Comparison of ENCODE assay signal across 24 mouse cellular contexts in genomic region chr13:19614311-19614710, GRCm38 (mm10). TPM values are rescaled to one million over a fixed set of nuclear protein-coding genes. Genes with fewer than 3 reads are reported as not detected.
A peak's percentile ranks its signal among the peaks of the same experiment; 100 is the strongest.
DNase-seq lines count a peak whose midpoint lies in the region; ATAC-seq and TF ChIP-seq lines count a peak whose summit lies in the region.
"Had no signal": no experiment of that assay in that cellular context is flagged by ENCODE, and none has a peak within 500 bp of the region (broad histone marks: within the 10 kb centered on the region; RNA-seq: fewer than 3 reads in every experiment).

No protein-coding gene starts in this region.

- TF ChIP-seq POLR2A in CH12.LX (IDR thresholded peaks at IDR 0.05; ENCODE audit: low read depth, low read length) (no peak), MEL (IDR thresholded peaks at IDR 0.05; ENCODE audit: control insufficient read depth in 1 of 2, insufficient read depth in 1 of 2, low read depth in 1 of 2, low read length in 2 of 2, poor library complexity in 1 of 2) (no peak)

- ATAC-seq in embryonic facial prominence, embryonic 15.5 days (ENCODE audit: insufficient number of reproducible peaks, low FRiP score, low TSS enrichment, low read depth): no peak
- ATAC-seq: activated CD4-positive, CD25-positive, alpha-beta regulatory T cell, adult 4 months; CD4-positive, CD25-positive, alpha-beta regulatory T cell, adult 4 months; Patski had no signal

- WGBS in embryonic facial prominence, embryonic 15.5 days: 78% methylated on average over 1 of the region's 1 CpGs
- WGBS in embryonic facial prominence, embryonic 10.5 days: 84% methylated on average over 1 of the region's 1 CpGs

- H3K4me2 ChIP-seq in embryonic facial prominence, embryonic 15.5 days (replicated peaks): no peak overlapping the region
- H3K4me2 ChIP-seq in CH12.LX (ENCODE audit: insufficient read depth, low read depth, poor library complexity, severe bottlenecking): no peak overlapping the region

- H3K36me3 ChIP-seq in embryonic facial prominence, embryonic 15.5 days: no peaks in the 10 kb centered on the region
- H3K36me3 ChIP-seq in embryonic facial prominence, embryonic 10.5 days (replicated peaks): no peaks in the 10 kb centered on the region
- no peaks in the 10 kb centered on the region for H3K36me3 ChIP-seq in CH12.LX (replicated peaks in 1 of 2; ENCODE audit: control insufficient read depth in 1 of 2, insufficient read depth in 1 of 2, low read length in 1 of 2)
- no peaks in the 10 kb centered on the region; the same call in none of the 2 replicates for H3K36me3 ChIP-seq in ES-E14 (ENCODE audit: control insufficient read depth, insufficient read depth, low read length, poor library complexity, severe bottlenecking)
- peaks cover 0 to 6% of the 10 kb centered on the region in 2 experiments; a peak in 1 of 4 replicates for H3K36me3 ChIP-seq in MEL (ENCODE audit: control insufficient read depth in 1 of 2, insufficient read depth in 2 of 2, low read length in 2 of 2)
- H3K36me3 ChIP-seq: G1E had no signal

- no peak overlapping the region for H3K4me3 ChIP-seq in embryonic facial prominence, embryonic 15.5 days (replicated peaks)
- H3K4me3 ChIP-seq in embryonic facial prominence, embryonic 10.5 days: no peak overlapping the region
- H3K4me3 ChIP-seq in CH12.LX (replicated peaks in 1 of 3; ENCODE audit: low read depth in 2 of 3, low read length in 2 of 3, poor library complexity in 1 of 3): no peak overlapping the region
- no peak overlapping the region for H3K4me3 ChIP-seq in ES-E14 (ENCODE audit: insufficient read depth in 1 of 2, low read depth in 1 of 2, low read length in 2 of 2, poor library complexity in 1 of 2, severe bottlenecking in 1 of 2)
- H3K4me3 ChIP-seq in MEL (ENCODE audit: control insufficient read depth in 1 of 2, insufficient read depth in 1 of 2, low read depth in 2 of 2, low read length in 2 of 2): no peak overlapping the region

- no peak overlapping the region for H3K9ac ChIP-seq in embryonic facial prominence, embryonic 15.5 days
- H3K9ac ChIP-seq in CH12.LX (ENCODE audit: insufficient read depth, low read depth) (no peak overlapping the region), ES-E14 (ENCODE audit: insufficient read depth, low read depth, low read length, poor library complexity, severe bottlenecking) (no peak overlapping the region), MEL (ENCODE audit: control insufficient read depth, low read depth, low read length, poor library complexity, severe bottlenecking) (no peak overlapping the region)

- H3K27ac ChIP-seq in embryonic facial prominence, embryonic 15.5 days (replicated peaks): peak overlapping the region; percentile 53
- no peak overlapping the region for H3K27ac ChIP-seq in embryonic facial prominence, embryonic 10.5 days (replicated peaks)
- H3K27ac ChIP-seq in CH12.LX (ENCODE audit: insufficient read depth, low read depth): no peak overlapping the region
- no peak overlapping the region for H3K27ac ChIP-seq in ES-E14 (ENCODE audit: insufficient read depth, low read depth, low read length, poor library complexity, severe bottlenecking)
- no peak overlapping the region for H3K27ac ChIP-seq in MEL (ENCODE audit: control insufficient read depth, low read depth, low read length)

- TF ChIP-seq CTCF in CH12.LX (conservative IDR thresholded peaks at IDR 0.05 in 1 of 2, IDR thresholded peaks at IDR 0.05 in 1 of 2; ENCODE audit: low read depth in 2 of 2, low read length in 2 of 2): no peak
- no peak for TF ChIP-seq CTCF in MEL (IDR thresholded peaks at IDR 0.05 in 2 of 3, conservative IDR thresholded peaks at IDR 0.05 in 1 of 3; ENCODE audit: control insufficient read depth in 1 of 3, insufficient read depth in 1 of 3, low read depth in 2 of 3, low read length in 3 of 3, poor library complexity in 1 of 3, severe bottlenecking in 1 of 3)

- no peak for TF ChIP-seq EP300 in CH12.LX (IDR thresholded peaks at IDR 0.05; ENCODE audit: low read length)
- TF ChIP-seq EP300 in MEL (IDR thresholded peaks at IDR 0.05; ENCODE audit: low read depth in 1 of 2, low read length in 2 of 2): no peak

- no peaks in the 10 kb centered on the region for H3K79me2 ChIP-seq in CH12.LX (replicated peaks; ENCODE audit: control insufficient read depth, extremely low read depth, insufficient read depth, poor library complexity, severe bottlenecking)
- H3K79me2 ChIP-seq in MEL (ENCODE audit: control insufficient read depth, insufficient read depth, low read length, poor library complexity): no peaks in the 10 kb centered on the region

- in situ Hi-C loops in CH12.LX (cut with MboI; ENCODE audit: low pct_ligation_motif_present, low pct_unique_long_range_greater_than_20kb, low sequenced_read_pairs): no loop called here
- in situ Hi-C loops in ES-E14 (cut with MboI; ENCODE audit: low sequenced_read_pairs in 2 of 2, unreplicated experiment in 2 of 2): no loop called here

- H3K4me1 ChIP-seq in embryonic facial prominence, embryonic 15.5 days: no peaks in the 10 kb centered on the region
- peaks cover 8% of the 10 kb centered on the region; the same call in 1 of the 2 replicates for H3K4me1 ChIP-seq in embryonic facial prominence, embryonic 10.5 days
- H3K4me1 ChIP-seq in CH12.LX (ENCODE audit: control insufficient read depth in 1 of 2, insufficient read depth in 2 of 2): no peaks in the 10 kb centered on the region
- H3K4me1 ChIP-seq in ES-E14 (ENCODE audit: control insufficient read depth in 2 of 2, insufficient read depth in 2 of 2, low read length in 2 of 2, poor library complexity in 1 of 2): peaks cover 0 to 3% of the 10 kb centered on the region in 2 experiments; a peak in 1 of 4 replicates
- H3K4me1 ChIP-seq in MEL (ENCODE audit: control insufficient read depth in 1 of 2, insufficient read depth in 2 of 2, low read length in 2 of 2): no peaks in the 10 kb centered on the region; a peak in 1 of 4 replicates

- H3K27me3 ChIP-seq in embryonic facial prominence, embryonic 15.5 days: no peaks in the 10 kb centered on the region
- H3K27me3 ChIP-seq in embryonic facial prominence, embryonic 10.5 days (replicated peaks; ENCODE audit: low read depth, poor library complexity, severe bottlenecking): no peaks in the 10 kb centered on the region
- H3K27me3 ChIP-seq in CH12.LX (replicated peaks) (no peaks in the 10 kb centered on the region), MEL (ENCODE audit: control insufficient read depth in 1 of 2, insufficient read depth in 2 of 2, low read length in 2 of 2) (no peaks in the 10 kb centered on the region)
- H3K27me3 ChIP-seq: Patski had no signal

- no peak for DNase-seq in embryonic facial prominence, embryonic 10.5 days (ENCODE audit: low spot score)
- no peak for DNase-seq in CH12.LX (ENCODE audit: extremely low read depth)
- DNase-seq in ES-E14 (ENCODE audit: low read depth, low spot score): no peak
- DNase-seq in MEL (ENCODE audit: low read depth, low spot score): no peak
- DNase-seq in frontal cortex, adult 2 months (ENCODE audit: extremely low spot score in 1 of 2, low spot score in 1 of 2): no peak
- no peak for DNase-seq in cerebellum, postnatal 4 days (ENCODE audit: low spot score in 2 of 2)
- no peak for DNase-seq in right cerebral cortex, postnatal 10 days (ENCODE audit: low spot score in 2 of 2)
- DNase-seq: adrenal gland, adult 2 months; adrenal gland, adult 8-10 months; adrenal gland, postnatal 10 days; adrenal gland, postnatal 14 days; adrenal gland, postnatal 25 days; adrenal gland, postnatal 36 days; B cell, adult 2 months; cerebellum, adult 11 months; cerebellum, adult 11-12 months; cerebellum, adult 18-20 months; cerebellum, adult 2 months; cerebellum, adult 8-10 months had no signal

- dilution Hi-C loops in CH12.LX (cut with MboI; ENCODE audit: extremely low pct_ligation_motif_present, extremely low pct_unique_long_range_greater_than_20kb, low sequenced_read_pairs): no loop called here

- H3K9me3 ChIP-seq in embryonic facial prominence, embryonic 15.5 days (replicated peaks): no peaks in the 10 kb centered on the region
- no peaks in the 10 kb centered on the region for H3K9me3 ChIP-seq in embryonic facial prominence, embryonic 10.5 days
- H3K9me3 ChIP-seq in CH12.LX (replicated peaks; ENCODE audit: low read length) (no peaks in the 10 kb centered on the region), ES-E14 (ENCODE audit: control insufficient read depth, insufficient read depth, low read depth, low read length) (no peaks in the 10 kb centered on the region), MEL (replicated peaks; ENCODE audit: insufficient read depth, low read length) (no peaks in the 10 kb centered on the region)
- H3K9me3 ChIP-seq: G1E had no signal

- TF ChIP-seq RAD21 in CH12.LX (IDR thresholded peaks at IDR 0.05; ENCODE audit: low read depth, low read length): no peak
- no peak for TF ChIP-seq RAD21 in MEL (IDR thresholded peaks at IDR 0.05; ENCODE audit: low read depth, low read length)

TF ChIP-seq in CH12.LX, 34 proteins besides CTCF, POLR2A, EP300 and RAD21 (continues in another document):
- TF ChIP-seq IRF4 (IDR thresholded peaks at IDR 0.05; ENCODE audit: low read depth, low read length): no peak

TF ChIP-seq in ES-E14, 5 proteins besides CTCF, POLR2A, EP300 and RAD21 (continues in another document):
- no peak for TF ChIP-seq ZNF384 (IDR thresholded peaks at IDR 0.05; ENCODE audit: low read depth, low read length)

TF ChIP-seq in MEL, 35 proteins besides CTCF, POLR2A, EP300 and RAD21 (continues in another document):
- TF ChIP-seq SIN3A (IDR thresholded peaks at IDR 0.05; ENCODE audit: low read length): no peak

RNA-seq across cellular contexts. Expression of gene Epdr1, which starts 5.4 kb away (rescaled TPM):
- 49.0 and 51.8 TPM in 2 replicates for polyA plus RNA-seq in embryonic facial prominence, embryonic 15.5 days (2015; fragmentation: Nextera tagmentation; extraction: Ambion mirVana)
- polyA plus RNA-seq in embryonic facial prominence, embryonic 10.5 days (2016; fragmentation: Nextera tagmentation; extraction: Ambion mirVana): 12.1 and 13.2 TPM in 2 replicates
- total RNA-seq in CH12.LX (2012; rRNA removed): 0.25 and 0.81 TPM in 2 replicates
- total RNA-seq in CH12.LX (2014; rRNA removed): not detected in 2 replicates
- polyA plus RNA-seq in CH12.LX (2012; ENCODE audit: insufficient read length, low read depth): not detected in 2 replicates
- 9.9 and 15.6 TPM in 2 replicates for total RNA-seq in ES-E14 (2012; rRNA removed)
- total RNA-seq in MEL (2012; rRNA removed): not detected in 2 replicates
- not detected for polyA plus RNA-seq in MEL (2012; ENCODE audit: insufficient read depth in 1 of 2, insufficient read length in 2 of 2, low read depth in 1 of 2, low replicate concordance in 2 of 2, missing spikeins in 1 of 2)
- polyA plus RNA-seq in frontal cortex, adult 2 months (2012; rRNA removed): 84.6 and 88.5 TPM in 2 replicates
- polyA plus RNA-seq: G1E had no signal

RNA-seq across cellular contexts. Expression of gene Sfrp4, which starts 8.6 kb away (rescaled TPM):
- polyA plus RNA-seq in embryonic facial prominence, embryonic 15.5 days (2015; fragmentation: Nextera tagmentation; extraction: Ambion mirVana): 26.1 and 33.7 TPM in 2 replicates
- 0.26 and 0.67 TPM in 2 replicates for polyA plus RNA-seq in embryonic facial prominence, embryonic 10.5 days (2016; fragmentation: Nextera tagmentation; extraction: Ambion mirVana)
- total RNA-seq in CH12.LX (2012; rRNA removed) (not detected in 2 replicates), CH12.LX (2014; rRNA removed) (not detected in 2 replicates), ES-E14 (2012; rRNA removed) (6.4 and 11.0 TPM in 2 replicates), MEL (2012; rRNA removed) (0.19 and 0.33 TPM in 2 replicates)
- polyA plus RNA-seq in CH12.LX (2012; ENCODE audit: insufficient read length, low read depth) (not detected in 2 replicates), MEL (2012; ENCODE audit: insufficient read depth in 1 of 2, insufficient read length in 2 of 2, low read depth in 1 of 2, low replicate concordance in 2 of 2, missing spikeins in 1 of 2) (not detected)
- polyA plus RNA-seq in frontal cortex, adult 2 months (2012; rRNA removed): 3.7 and 3.9 TPM in 2 replicates
- polyA plus RNA-seq: activated CD4-positive, CD25-positive, alpha-beta regulatory T cell, adult 4 months; CD4-positive, CD25-positive, alpha-beta regulatory T cell, adult 4 months; G1E had no signal

Comparison
In these comparisons a context has a peak if more than half of its experiments do, and no peak if none do; other contexts are left out.
1. RNA of gene Epdr1, which starts 5.4 kb away (polyA plus RNA-seq): 84.6 to 88.5 TPM in frontal cortex, adult 2 months, 49.0 to 51.8 TPM in embryonic facial prominence, embryonic 15.5 days and 12.1 to 13.2 TPM in embryonic facial prominence, embryonic 10.5 days; not detected in CH12.LX and not detected in MEL; every median in the first group is over 10 times any median in the second.